Mouse (Mus musculus): ENCODE data around the gene Grid2. TPM values are rescaled to one million over a fixed set of nuclear protein-coding genes. Genes with fewer than 3 reads are reported as not detected.

Grid2 gene
- polyA plus RNA-seq, 1 experiment, result not detected

DNA sequence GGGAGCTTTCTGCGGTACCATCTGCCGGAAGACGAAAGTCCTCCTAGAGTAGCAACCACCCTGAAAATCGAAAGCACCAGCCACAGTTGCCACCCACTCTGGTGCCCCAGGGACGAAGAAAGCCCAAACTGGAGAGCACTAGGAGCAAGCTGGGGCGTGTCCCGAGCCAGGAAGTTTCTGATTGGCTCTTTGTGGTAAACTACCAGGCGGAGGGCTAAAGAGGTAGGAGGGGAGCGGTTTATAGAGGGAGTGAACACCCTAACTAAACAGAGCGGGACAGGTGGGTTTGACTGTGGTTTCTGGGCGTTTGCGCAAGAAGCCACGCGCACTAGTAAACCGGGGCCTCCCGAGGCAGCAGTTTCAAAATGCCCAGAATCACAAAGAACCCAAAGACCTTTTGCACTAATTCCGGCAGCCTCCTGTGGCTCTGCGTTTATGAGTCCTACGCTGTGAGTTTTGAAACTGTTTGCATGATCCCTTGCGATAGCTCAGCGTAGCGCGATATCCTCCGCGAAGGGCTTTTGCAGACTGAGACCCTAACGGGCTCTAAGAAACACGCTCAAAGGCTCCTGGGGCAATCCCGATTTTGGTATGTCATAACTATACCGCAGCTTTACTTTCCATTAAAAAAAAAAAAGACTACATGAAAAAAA, 1472.2 kb downstream of the Grid2 start:
- Histone ChIP-seq H3K4me3 (ENCODE audit: insufficient read depth, low read depth, low read length) (peak overlapping the region; percentile 63), H3K27ac (replicated peaks; ENCODE audit: low read depth, low read length) (no peak overlapping the region), H3K4me1 (ENCODE audit: control insufficient read depth, insufficient read depth, insufficient read length, low read length) (no peaks in the 10 kb centered on the region)

- Histone ChIP-seq H3K4me3 (ENCODE audit: insufficient read depth, low read depth, low read length) (peak within 1 kb of the TSS; percentile 63), H3K4me1 (ENCODE audit: control insufficient read depth, insufficient read depth, insufficient read length, low read length) (no peaks in the 10 kb centered on the region), H3K27ac (replicated peaks; ENCODE audit: low read depth, low read length) (no peak within 1 kb of the TSS)
Measured at GRCm38 (mm10) chr6:64728499-64729198, 1473.0 kb downstream of the Grid2 start, which contains the start of gene Atoh1. TSS of gene Atoh1 (plus strand) at chr6:64729125.

DNA sequence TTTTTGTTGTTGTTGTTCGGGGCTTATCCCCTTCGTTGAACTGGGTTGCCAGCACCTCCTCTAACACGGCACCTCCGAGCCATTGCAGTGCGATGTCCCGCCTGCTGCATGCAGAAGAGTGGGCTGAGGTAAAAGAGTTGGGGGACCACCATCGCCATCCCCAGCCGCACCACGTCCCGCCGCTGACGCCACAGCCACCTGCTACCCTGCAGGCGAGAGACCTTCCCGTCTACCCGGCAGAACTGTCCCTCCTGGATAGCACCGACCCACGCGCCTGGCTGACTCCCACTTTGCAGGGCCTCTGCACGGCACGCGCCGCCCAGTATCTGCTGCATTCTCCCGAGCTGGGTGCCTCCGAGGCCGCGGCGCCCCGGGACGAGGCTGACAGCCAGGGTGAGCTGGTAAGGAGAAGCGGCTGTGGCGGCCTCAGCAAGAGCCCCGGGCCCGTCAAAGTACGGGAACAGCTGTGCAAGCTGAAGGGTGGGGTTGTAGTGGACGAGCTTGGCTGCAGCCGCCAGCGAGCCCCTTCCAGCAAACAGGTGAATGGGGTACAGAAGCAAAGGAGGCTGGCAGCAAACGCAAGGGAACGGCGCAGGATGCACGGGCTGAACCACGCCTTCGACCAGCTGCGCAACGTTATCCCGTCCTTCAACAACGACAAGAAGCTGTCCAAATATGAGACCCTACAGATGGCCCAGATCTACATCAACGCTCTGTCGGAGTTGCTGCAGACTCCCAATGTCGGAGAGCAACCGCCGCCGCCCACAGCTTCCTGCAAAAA, 1473.7 kb downstream of the Grid2 start:
- Histone ChIP-seq H3K27ac (replicated peaks; ENCODE audit: low read depth, low read length) (no peak overlapping the region), H3K4me1 (ENCODE audit: control insufficient read depth, insufficient read depth, insufficient read length, low read length) (no peaks in the 10 kb centered on the region), H3K4me3 (ENCODE audit: insufficient read depth, low read depth, low read length) (peak overlapping the region; percentile 50)

GRCm38 (mm10) chr6:64730030-64730429, 1474.4 kb downstream of the Grid2 start:
- no peak overlapping the region for H3K27ac ChIP-seq (replicated peaks; ENCODE audit: low read depth, low read length)
- H3K4me3 ChIP-seq (ENCODE audit: insufficient read depth, low read depth, low read length), result no peak overlapping the region
- H3K4me1 ChIP-seq (ENCODE audit: control insufficient read depth, insufficient read depth, insufficient read length, low read length), result no peaks in the 10 kb centered on the region

- no peaks in the 10 kb centered on the region for H3K4me1 ChIP-seq (ENCODE audit: control insufficient read depth, insufficient read depth, insufficient read length, low read length)
- H3K4me3 ChIP-seq (ENCODE audit: insufficient read depth, low read depth, low read length), result no peak overlapping the region
- H3K27ac ChIP-seq (replicated peaks; ENCODE audit: low read depth, low read length), result no peak overlapping the region
Measured at GRCm38 (mm10) chr6:64730506-64731020, 1474.9 kb downstream of the Grid2 start.

- Histone ChIP-seq H3K4me1 (ENCODE audit: control insufficient read depth, insufficient read depth, insufficient read length, low read length) (no peaks in the 10 kb centered on the region), H3K4me3 (ENCODE audit: insufficient read depth, low read depth, low read length) (no peak overlapping the region), H3K27ac (replicated peaks; ENCODE audit: low read depth, low read length) (no peak overlapping the region)
Measured at GRCm38 (mm10) chr6:64731126-64731525, 1475.5 kb downstream of the Grid2 start.

- Histone ChIP-seq H3K4me1 (ENCODE audit: control insufficient read depth, insufficient read depth, insufficient read length, low read length) (no peaks in the 10 kb centered on the region), H3K27ac (replicated peaks; ENCODE audit: low read depth, low read length) (no peak overlapping the region), H3K4me3 (ENCODE audit: insufficient read depth, low read depth, low read length) (no peak overlapping the region)
Measured at GRCm38 (mm10) chr6:64731621-64732320, 1476.1 kb downstream of the Grid2 start.

DNA sequence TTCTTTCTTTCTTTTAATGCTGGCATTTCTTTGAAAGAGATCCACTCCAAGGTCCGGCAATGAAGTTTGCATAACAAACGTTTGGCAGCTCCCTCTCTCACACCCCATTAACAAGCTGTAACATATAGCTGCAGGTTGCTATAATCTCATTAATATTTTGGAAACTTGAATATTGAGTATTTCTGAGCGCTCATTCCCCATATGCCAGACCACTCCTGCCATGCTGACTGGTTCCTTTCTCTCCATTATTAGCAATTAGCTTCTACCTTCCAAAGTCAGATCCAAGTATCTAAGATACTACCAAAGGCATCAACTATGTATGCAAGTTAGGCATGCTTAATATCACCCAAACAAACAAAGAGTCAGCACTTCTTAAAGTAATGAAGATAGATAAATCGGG, 1477.6 kb downstream of the Grid2 start:
- Histone ChIP-seq H3K27ac (replicated peaks; ENCODE audit: low read depth, low read length) (no peak overlapping the region), H3K4me1 (ENCODE audit: control insufficient read depth, insufficient read depth, insufficient read length, low read length) (no peaks in the 10 kb centered on the region), H3K4me3 (ENCODE audit: insufficient read depth, low read depth, low read length) (no peak overlapping the region)

GRCm38 (mm10) chr6:64734441-64735320, 1479.0 kb downstream of the Grid2 start:
- Histone ChIP-seq H3K27ac (replicated peaks; ENCODE audit: low read depth, low read length) (no peak overlapping the region), H3K4me1 (ENCODE audit: control insufficient read depth, insufficient read depth, insufficient read length, low read length) (no peaks in the 10 kb centered on the region), H3K4me3 (ENCODE audit: insufficient read depth, low read depth, low read length) (0 out of 2 replicates have a peak overlapping the region, but pooled peaks have one; percentile 9)

- H3K4me1 ChIP-seq (ENCODE audit: control insufficient read depth, insufficient read depth, insufficient read length, low read length), result no peaks in the 10 kb centered on the region
- H3K27ac ChIP-seq (replicated peaks; ENCODE audit: low read depth, low read length), result no peak overlapping the region
- no peak overlapping the region for H3K4me3 ChIP-seq (ENCODE audit: insufficient read depth, low read depth, low read length)
Measured at GRCm38 (mm10) chr6:64736317-64736716, 1480.6 kb downstream of the Grid2 start.

DNA sequence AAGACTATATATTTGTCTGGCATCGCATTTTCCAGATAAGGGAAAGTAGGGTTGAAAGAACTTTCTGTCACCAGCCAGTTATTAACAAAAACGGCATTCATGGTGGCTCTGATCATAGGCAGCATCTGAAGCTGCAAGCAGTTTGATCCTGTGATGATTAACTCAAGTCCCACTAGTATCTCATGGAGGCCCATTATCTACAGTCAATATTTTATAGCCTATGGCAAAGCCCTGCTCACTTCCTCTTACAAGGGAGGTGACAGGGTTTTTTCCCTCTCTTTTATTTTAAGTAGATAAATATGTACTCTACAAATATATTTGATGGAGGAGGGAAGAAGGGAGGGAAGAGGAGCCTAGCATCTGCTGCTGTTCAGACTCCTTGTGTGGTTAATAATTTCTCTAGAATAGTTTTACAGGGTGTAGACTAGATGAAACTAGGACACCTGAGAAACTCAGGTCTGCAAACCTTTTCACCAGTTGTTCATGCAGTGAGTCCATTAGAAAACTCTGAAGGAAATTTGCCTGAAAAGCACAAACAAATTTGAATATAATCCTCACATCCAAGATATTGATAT, 1487.3 kb downstream of the Grid2 start:
- H3K27ac ChIP-seq (replicated peaks; ENCODE audit: low read depth, low read length), result no peak overlapping the region
- H3K4me3 ChIP-seq (ENCODE audit: insufficient read depth, low read depth, low read length), result no peak overlapping the region
- H3K4me1 ChIP-seq (ENCODE audit: control insufficient read depth, insufficient read depth, insufficient read length, low read length), result no peaks in the 10 kb centered on the region
